Mouse (Mus musculus) bone marrow, adult 2 months (tissue): ENCODE measurements around the gene Tgfbr3.

Experiments
- CTCF ChIP-seq: fragments of 200-500 bp; IDR thresholded peaks from 2 replicates; pipeline ENCODE4 v1.5.1; 2011; ENCODE audit warnings: low read length, control low read depth; ENCODE audit not compliant: control insufficient read depth, insufficient read depth
- POLR2A ChIP-seq: fragments of 200-500 bp; IDR thresholded peaks from 2 replicates; pipeline ENCODE4 v1.6.1; 2011; ENCODE audit warnings: low read depth, mild to moderate bottlenecking, control low read depth, low read length, borderline replicate concordance; ENCODE audit not compliant: control insufficient read depth

DNA sequence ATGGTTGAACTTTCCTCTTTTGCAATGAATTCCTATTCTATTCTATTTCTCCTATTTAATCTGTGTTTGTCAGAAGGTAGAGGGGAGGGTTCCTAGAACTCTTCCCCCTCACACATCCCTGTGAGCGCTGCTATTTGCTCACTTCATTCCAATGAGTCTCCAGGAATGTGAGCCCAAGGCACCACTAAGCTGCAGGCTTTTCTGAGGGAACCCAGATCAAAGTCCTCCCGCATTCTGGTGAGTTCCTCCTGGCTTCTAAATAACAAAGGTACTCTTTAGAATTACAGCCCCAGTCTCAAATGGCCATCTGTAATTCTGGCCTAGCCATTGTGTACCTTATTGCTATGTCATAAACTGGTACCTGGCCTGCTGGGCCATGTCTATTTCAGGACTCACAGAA, 72.3 kb downstream of the Tgfbr3 start:
- no peak for TF ChIP-seq POLR2A
- no peak for TF ChIP-seq CTCF
